Mouse (Mus musculus): ENCODE measurements around the gene 2210407C18Rik. TPM values are rescaled to one million over a fixed set of nuclear protein-coding genes. Genes with fewer than 3 reads are reported as not detected.

Gene 2210407C18Rik
- not detected in 4 replicates for total RNA-seq (2023; ENCODE audit: inconsistent age)

GRCm38 (mm10) chr11:58615975-58616374, at the start of gene 2210407C18Rik:
2210407C18Rik (minus strand) TSS chr11:58616075.

GRCm38 (mm10) chr11:58658596-58658995, 42.7 kb upstream of the 2210407C18Rik start, which contains the start of gene Olfr322:
Olfr322 (plus strand) TSS chr11:58658782.

GRCm38 (mm10) chr11:58640272-58640867, 24.5 kb upstream of the 2210407C18Rik start, which contains the start of gene Trim58:
Trim58 (plus strand) TSS chr11:58640465.

GRCm38 (mm10) chr11:58630401-58630800, 14.5 kb upstream of the 2210407C18Rik start, which contains the start of gene Olfr323:
Olfr323 (minus strand) TSS chr11:58630501.

GRCm38 (mm10) chr11:58594814-58595213, 21.1 kb downstream of the 2210407C18Rik start, which contains the start of gene Olfr324:
Olfr324 (plus strand) TSS chr11:58595114.

GRCm38 (mm10) chr11:58577430-58577829, 38.4 kb downstream of the 2210407C18Rik start, which contains the start of gene Olfr325:
Olfr325 (plus strand) TSS chr11:58577730.

GRCm38 (mm10) chr11:58570405-58570804, 45.5 kb downstream of the 2210407C18Rik start, which contains the start of gene Olfr224:
Olfr224 (minus strand) TSS chr11:58570553.

Other genes with a start within 250 kb of the 2210407C18Rik start
- not detected in 4 replicates for gene Lypd8, start 237.0 kb downstream of the 2210407C18Rik start, total RNA-seq (2023; ENCODE audit: inconsistent age)
- not detected in 4 replicates for gene 1810065E05Rik, start 195.0 kb downstream of the 2210407C18Rik start, total RNA-seq (2023; ENCODE audit: inconsistent age)
- gene Gm12253, start 183.5 kb downstream of the 2210407C18Rik start, total RNA-seq (2023; ENCODE audit: inconsistent age), result not detected in 4 replicates
- not detected in 4 replicates for gene Lypd9, start 163.2 kb downstream of the 2210407C18Rik start, total RNA-seq (2023; ENCODE audit: inconsistent age)
- not detected in 4 replicates for gene Olfr30, start 153.8 kb downstream of the 2210407C18Rik start, total RNA-seq (2023; ENCODE audit: inconsistent age)
- not detected in 4 replicates for gene Olfr332, start 123.5 kb downstream of the 2210407C18Rik start, total RNA-seq (2023; ENCODE audit: inconsistent age)
- gene Olfr331, start 113.5 kb downstream of the 2210407C18Rik start, total RNA-seq (2023; ENCODE audit: inconsistent age), result not detected in 4 replicates
- gene Olfr330, start 81.2 kb downstream of the 2210407C18Rik start, total RNA-seq (2023; ENCODE audit: inconsistent age), result not detected in 4 replicates
- not detected in 4 replicates for gene Olfr329-ps, start 69.7 kb downstream of the 2210407C18Rik start, total RNA-seq (2023; ENCODE audit: inconsistent age)
- gene Olfr328, start 60.4 kb downstream of the 2210407C18Rik start, total RNA-seq (2023; ENCODE audit: inconsistent age), result 0.19 TPM in 1 of 4 replicates, not detected in the others
- gene Olfr224, start 45.5 kb downstream of the 2210407C18Rik start, total RNA-seq (2023; ENCODE audit: inconsistent age), result not detected in 4 replicates
- not detected in 4 replicates for gene Olfr325, start 38.3 kb downstream of the 2210407C18Rik start, total RNA-seq (2023; ENCODE audit: inconsistent age)
- gene Olfr324, start 21.0 kb downstream of the 2210407C18Rik start, total RNA-seq (2023; ENCODE audit: inconsistent age), result not detected in 4 replicates
- gene Olfr323, start 14.4 kb upstream of the 2210407C18Rik start, total RNA-seq (2023; ENCODE audit: inconsistent age), result not detected in 4 replicates
- not detected in 4 replicates for gene Trim58, start 24.4 kb upstream of the 2210407C18Rik start, total RNA-seq (2023; ENCODE audit: inconsistent age)
- gene Olfr322, start 42.7 kb upstream of the 2210407C18Rik start, total RNA-seq (2023; ENCODE audit: inconsistent age), result not detected in 4 replicates
- gene Olfr320, start 65.0 kb upstream of the 2210407C18Rik start, total RNA-seq (2023; ENCODE audit: inconsistent age), result not detected in 4 replicates
- gene Olfr319, start 83.1 kb upstream of the 2210407C18Rik start, total RNA-seq (2023; ENCODE audit: inconsistent age), result not detected in 4 replicates
- gene Olfr318, start 107.9 kb upstream of the 2210407C18Rik start, total RNA-seq (2023; ENCODE audit: inconsistent age), result 0.58 to 0.96 TPM (median 0.68 TPM) in 4 replicates
- not detected in 4 replicates for gene Olfr317, start 123.1 kb upstream of the 2210407C18Rik start, total RNA-seq (2023; ENCODE audit: inconsistent age)
- not detected in 4 replicates for gene Olfr316, start 136.7 kb upstream of the 2210407C18Rik start, total RNA-seq (2023; ENCODE audit: inconsistent age)
- not detected in 4 replicates for gene Olfr315, start 157.1 kb upstream of the 2210407C18Rik start, total RNA-seq (2023; ENCODE audit: inconsistent age)
- gene Olfr314, start 166.9 kb upstream of the 2210407C18Rik start, total RNA-seq (2023; ENCODE audit: inconsistent age), result not detected in 4 replicates
- gene Fam183b, start 185.9 kb upstream of the 2210407C18Rik start, total RNA-seq (2023; ENCODE audit: inconsistent age), result not detected in 4 replicates
- gene Olfr313, start 198.9 kb upstream of the 2210407C18Rik start, total RNA-seq (2023; ENCODE audit: inconsistent age), result not detected in 4 replicates
- not detected in 4 replicates for gene Olfr312, start 213.2 kb upstream of the 2210407C18Rik start, total RNA-seq (2023; ENCODE audit: inconsistent age)
- gene Olfr311, start 223.2 kb upstream of the 2210407C18Rik start, total RNA-seq (2023; ENCODE audit: inconsistent age), result not detected in 4 replicates
- gene Gm12258, start 231.1 kb upstream of the 2210407C18Rik start, total RNA-seq (2023; ENCODE audit: inconsistent age), result 5.2 to 6.3 TPM (median 5.6 TPM) in 4 replicates